ENCODE assay signal across 20 mouse cellular contexts in genomic region chr3:38321620-38322019, GRCm38 (mm10).
DNase-seq lines count a peak whose midpoint lies in the region; ATAC-seq and TF ChIP-seq lines count a peak whose summit lies in the region.
"Had no signal": no experiment of that assay in that cellular context is flagged by ENCODE, and none has a peak within 500 bp of the region (broad histone marks: within the 10 kb centered on the region; RNA-seq: fewer than 3 reads in every experiment).

No protein-coding gene starts in this region.

- ATAC-seq in forebrain, embryonic 13.5 days = peak; percentile 85
- ATAC-seq in forebrain, embryonic 11.5 days (replicated peaks; ENCODE audit: low FRiP score) = no peak
- ATAC-seq in midbrain, embryonic 11.5 days (ENCODE audit: low FRiP score) = no peak
- no peak for ATAC-seq in midbrain, embryonic 16.5 days
- no peak for ATAC-seq in intestine, embryonic 16.5 days
- no peak for ATAC-seq in inflammation-experienced regulatory T-cells, adult 6 months

- no peaks in the 10 kb centered on the region for H3K27me3 ChIP-seq in forebrain, embryonic 13.5 days
- no peaks in the 10 kb centered on the region for H3K27me3 ChIP-seq in forebrain, embryonic 11.5 days (ENCODE audit: control insufficient read depth, insufficient read depth, low read length)
- no peaks in the 10 kb centered on the region for H3K27me3 ChIP-seq in midbrain, embryonic 11.5 days (ENCODE audit: control insufficient read depth, insufficient read depth, low read length)
- H3K27me3 ChIP-seq in midbrain, embryonic 16.5 days (ENCODE audit: control insufficient read depth, insufficient read depth, low read depth, low read length) = no peaks in the 10 kb centered on the region
- no peaks in the 10 kb centered on the region for H3K27me3 ChIP-seq in intestine, embryonic 16.5 days (replicated peaks; ENCODE audit: control insufficient read depth, insufficient read depth, low read length)
- H3K27me3 ChIP-seq: kidney, embryonic 15.5 days; liver, embryonic 13.5 days; neural tube, embryonic 12.5 days had no signal

- H3K4me3 ChIP-seq in forebrain, embryonic 13.5 days = no peak overlapping the region
- H3K4me3 ChIP-seq in forebrain, embryonic 11.5 days (ENCODE audit: low read depth, low read length) = no peak overlapping the region
- no peak overlapping the region for H3K4me3 ChIP-seq in midbrain, embryonic 11.5 days (ENCODE audit: low read depth, low read length)
- H3K4me3 ChIP-seq in midbrain, embryonic 16.5 days (ENCODE audit: low read depth, low read length) = no peak overlapping the region
- H3K4me3 ChIP-seq in intestine, embryonic 16.5 days (ENCODE audit: low read length) = no peak overlapping the region
- H3K4me3 ChIP-seq: kidney, embryonic 15.5 days; left cerebral cortex, adult 2 months; liver, embryonic 13.5 days; megakaryocyte, embryonic 14.5 days; neural tube, embryonic 12.5 days had no signal

- no peak for TF ChIP-seq POLR2A in brain, embryonic 14.5 days (IDR thresholded peaks at IDR 0.05; ENCODE audit: borderline replicate concordance, extremely low read depth, insufficient read depth, insufficient read length, poor library complexity, severe bottlenecking)

- no peak for TF ChIP-seq CTCF in brain, embryonic 14.5 days (IDR thresholded peaks at IDR 0.05; ENCODE audit: borderline replicate concordance, extremely low read depth, insufficient read depth, insufficient read length)

- H3K4me1 ChIP-seq in forebrain, embryonic 13.5 days = peaks cover 11% of the 10 kb centered on the region; the same call in 1 of the 2 replicates
- H3K4me1 ChIP-seq in forebrain, embryonic 11.5 days (replicated peaks; ENCODE audit: control insufficient read depth, insufficient read depth, low read length) = 0 out of 2 replicates have a peak, but pooled peaks cover 3% of the 10 kb centered on the region
- H3K4me1 ChIP-seq in midbrain, embryonic 11.5 days (ENCODE audit: control insufficient read depth, insufficient read depth, low read length) = 0 out of 2 replicates have a peak, but pooled peaks cover 4% of the 10 kb centered on the region
- H3K4me1 ChIP-seq in midbrain, embryonic 16.5 days (ENCODE audit: control insufficient read depth, insufficient read depth, low read length) = peaks cover 3% of the 10 kb centered on the region; the same call in 1 of the 2 replicates
- H3K4me1 ChIP-seq in intestine, embryonic 16.5 days (ENCODE audit: control insufficient read depth, insufficient read depth, low read length) = 0 out of 2 replicates have a peak, but pooled peaks cover 4% of the 10 kb centered on the region
- H3K4me1 ChIP-seq: liver, embryonic 13.5 days; megakaryocyte, embryonic 14.5 days; neural tube, embryonic 12.5 days had no signal

- H3K36me3 ChIP-seq in forebrain, embryonic 13.5 days (ENCODE audit: poor library complexity, severe bottlenecking) = no peaks in the 10 kb centered on the region
- no peaks in the 10 kb centered on the region for H3K36me3 ChIP-seq in forebrain, embryonic 11.5 days (ENCODE audit: control insufficient read depth, insufficient read depth, low read length)
- no peaks in the 10 kb centered on the region for H3K36me3 ChIP-seq in midbrain, embryonic 11.5 days (ENCODE audit: control insufficient read depth, insufficient read depth, low read length)
- H3K36me3 ChIP-seq in midbrain, embryonic 16.5 days (ENCODE audit: control insufficient read depth, insufficient read depth, low read length) = no peaks in the 10 kb centered on the region
- no peaks in the 10 kb centered on the region for H3K36me3 ChIP-seq in intestine, embryonic 16.5 days (ENCODE audit: control insufficient read depth, insufficient read depth, low read length)
- H3K36me3 ChIP-seq: kidney, embryonic 15.5 days; liver, embryonic 13.5 days; neural tube, embryonic 12.5 days had no signal

- DNase-seq in forebrain, embryonic 11.5 days (ENCODE audit: low spot score) = no peak
- peak; percentile 69 for DNase-seq in midbrain, embryonic 11.5 days (ENCODE audit: low spot score, missing footprints)
- peak; percentile 80 for DNase-seq in brain, embryonic 14.5 days (ENCODE audit: low read depth)
- no peak for DNase-seq in layer of hippocampus, postnatal 36 days
- DNase-seq: adrenal gland, adult 8-10 months; cerebellum, adult 8-10 months; layer of hippocampus, adult 9-11 months; liver, embryonic 13.5 days; lung, adult 2 months; right cerebral cortex, postnatal 14 days; thymus, adult 2 months had no signal

- H3K9me3 ChIP-seq in forebrain, embryonic 13.5 days (replicated peaks) = no peaks in the 10 kb centered on the region
- H3K9me3 ChIP-seq in forebrain, embryonic 11.5 days (ENCODE audit: control insufficient read depth, low read length) = no peaks in the 10 kb centered on the region
- H3K9me3 ChIP-seq in midbrain, embryonic 11.5 days (ENCODE audit: control insufficient read depth, low read length) = no peaks in the 10 kb centered on the region
- no peaks in the 10 kb centered on the region for H3K9me3 ChIP-seq in midbrain, embryonic 16.5 days (replicated peaks; ENCODE audit: control insufficient read depth, low read length, poor library complexity, severe bottlenecking)
- no peaks in the 10 kb centered on the region for H3K9me3 ChIP-seq in intestine, embryonic 16.5 days (ENCODE audit: control insufficient read depth, low read length)
- H3K9me3 ChIP-seq: kidney, embryonic 15.5 days; liver, embryonic 13.5 days; megakaryocyte, embryonic 14.5 days; neural tube, embryonic 12.5 days had no signal

- no peak overlapping the region for H3K9ac ChIP-seq in forebrain, embryonic 13.5 days
- H3K9ac ChIP-seq in forebrain, embryonic 11.5 days (ENCODE audit: low read length) = no peak overlapping the region
- no peak overlapping the region for H3K9ac ChIP-seq in midbrain, embryonic 11.5 days (ENCODE audit: low read length)
- H3K9ac ChIP-seq in midbrain, embryonic 16.5 days (ENCODE audit: low read depth, low read length) = no peak overlapping the region
- no peak overlapping the region for H3K9ac ChIP-seq in intestine, embryonic 16.5 days (ENCODE audit: low read depth, low read length)
- H3K9ac ChIP-seq: hindbrain, embryonic 14.5 days; kidney, embryonic 15.5 days; liver, embryonic 13.5 days; neural tube, embryonic 12.5 days had no signal

- H3K4me2 ChIP-seq in forebrain, embryonic 13.5 days = no peak overlapping the region
- no peak overlapping the region for H3K4me2 ChIP-seq in forebrain, embryonic 11.5 days (ENCODE audit: low read depth, low read length, severe bottlenecking)
- no peak overlapping the region for H3K4me2 ChIP-seq in midbrain, embryonic 11.5 days
- no peak overlapping the region for H3K4me2 ChIP-seq in midbrain, embryonic 16.5 days (ENCODE audit: low read length)
- H3K4me2 ChIP-seq in intestine, embryonic 16.5 days (ENCODE audit: low read depth, low read length) = no peak overlapping the region
- H3K4me2 ChIP-seq: hindbrain, embryonic 14.5 days; kidney, embryonic 15.5 days; liver, embryonic 13.5 days; neural tube, embryonic 12.5 days had no signal

- H3K27ac ChIP-seq in forebrain, embryonic 13.5 days = no peak overlapping the region
- H3K27ac ChIP-seq in forebrain, embryonic 11.5 days (ENCODE audit: low read depth, low read length) = no peak overlapping the region
- H3K27ac ChIP-seq in midbrain, embryonic 11.5 days (ENCODE audit: low read depth, low read length) = no peak overlapping the region
- no peak overlapping the region for H3K27ac ChIP-seq in midbrain, embryonic 16.5 days (ENCODE audit: low read length)
- H3K27ac ChIP-seq in intestine, embryonic 16.5 days (ENCODE audit: low read length) = peak overlapping the region; percentile 45; the same call in 1 of the 2 replicates
- H3K27ac ChIP-seq: hindbrain, embryonic 14.5 days; left cerebral cortex, adult 2 months; liver, embryonic 13.5 days; neural tube, embryonic 12.5 days had no signal

- WGBS in forebrain, embryonic 13.5 days = 75% methylated on average over 3 of the region's 3 CpGs
- WGBS in forebrain, embryonic 11.5 days = 81% methylated on average over 3 of the region's 3 CpGs
- 87% methylated on average over 3 of the region's 3 CpGs for WGBS in midbrain, embryonic 11.5 days
- 58% methylated on average over 3 of the region's 3 CpGs for WGBS in midbrain, embryonic 16.5 days
- 78% methylated on average over 3 of the region's 3 CpGs for WGBS in intestine, embryonic 16.5 days

Comparison
In these comparisons a context has a peak if more than half of its experiments do, and no peak if none do; other contexts are left out.
1. DNase-seq: peak in midbrain, embryonic 11.5 days (single experiment) and brain, embryonic 14.5 days (single experiment); none in forebrain, embryonic 11.5 days (single experiment) and layer of hippocampus, postnatal 36 days (0 of 2).